Mouse (Mus musculus) liver, embryonic 14.5 days (tissue): ENCODE data around the gene Celsr2.

Source experiments
- CTCF ChIP-seq: IDR thresholded peaks from 2 replicates; pipeline ENCODE4 v1.5.1; 2016; ENCODE audit warnings: antibody characterized with exemption, low read depth, control low read depth
- EP300 ChIP-seq: IDR thresholded peaks from 2 replicates; pipeline ENCODE4 v1.6.1; 2016; ENCODE audit warnings: antibody characterized with exemption, low read depth

DNA sequence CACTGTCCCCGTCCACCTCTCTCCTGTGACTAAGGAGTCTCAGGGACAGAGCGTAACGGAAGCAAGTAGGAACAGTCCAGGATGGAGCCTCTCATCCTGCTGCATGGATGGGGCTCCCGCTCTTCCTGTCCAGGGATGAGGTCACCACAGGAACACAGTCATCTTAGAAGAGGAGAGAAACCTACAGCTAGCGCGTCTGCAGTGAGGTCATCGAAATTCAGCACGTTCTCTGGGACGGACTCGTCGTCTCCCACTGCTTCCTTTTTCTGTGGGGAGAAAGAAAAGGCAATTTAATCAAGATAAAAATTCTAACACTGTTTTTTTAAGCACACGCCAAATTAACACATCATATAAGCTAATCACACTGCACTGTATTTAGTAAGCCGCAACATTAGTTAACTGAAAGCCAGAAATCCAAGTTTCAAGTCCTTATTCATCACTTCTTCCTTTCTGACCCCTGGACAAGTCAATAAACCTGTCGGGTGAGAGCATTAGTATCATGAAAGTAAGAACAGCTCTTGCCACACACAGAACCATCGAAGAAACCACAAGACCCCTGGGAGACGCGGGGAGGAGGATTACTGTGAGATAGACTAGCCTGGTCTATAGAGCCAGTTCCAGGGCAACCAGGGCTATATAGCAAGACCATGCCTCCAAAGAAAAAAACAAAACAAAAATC is 20.5 kb upstream of the Celsr2 start:
- TF ChIP-seq CTCF (no peak), EP300 (no peak)
